In genomic region chr6:97112177-97112576, GRCm38 (mm10) we compare ENCODE assay signal across 27 mouse cellular contexts. TPM values are rescaled to one million over a fixed set of nuclear protein-coding genes. Genes with fewer than 3 reads are reported as not detected.
A peak's percentile ranks its signal among the peaks of the same experiment; 100 is the strongest.
DNase-seq lines count a peak whose midpoint lies in the region; ATAC-seq and TF ChIP-seq lines count a peak whose summit lies in the region.
"Had no signal": no experiment of that assay in that cellular context is flagged by ENCODE, and none has a peak within 500 bp of the region (broad histone marks: within the 10 kb centered on the region; RNA-seq: fewer than 3 reads in every experiment).

No protein-coding gene starts in this region.

- no peak overlapping the region for H3K4me2 ChIP-seq in forebrain, embryonic 13.5 days
- no peak overlapping the region for H3K4me2 ChIP-seq in midbrain, postnatal 0 days (ENCODE audit: low read depth, low read length, poor library complexity, severe bottlenecking)
- no peak overlapping the region for H3K4me2 ChIP-seq in midbrain, embryonic 15.5 days
- H3K4me2 ChIP-seq: embryonic facial prominence, embryonic 15.5 days; heart, embryonic 12.5 days; hindbrain, embryonic 14.5 days; intestine, embryonic 15.5 days; kidney, embryonic 15.5 days; limb, embryonic 13.5 days; midbrain, embryonic 11.5 days; neural tube, embryonic 13.5 days; stomach, embryonic 15.5 days had no signal

- TF ChIP-seq CTCF in midbrain, postnatal 0 days (IDR thresholded peaks at IDR 0.05) = no peak
- no peak for TF ChIP-seq CTCF in layer of hippocampus, adult 2 months (conservative IDR thresholded peaks at IDR 0.05)

- no peaks in the 10 kb centered on the region for H3K36me3 ChIP-seq in forebrain, embryonic 13.5 days (ENCODE audit: poor library complexity, severe bottlenecking)
- H3K36me3 ChIP-seq in forebrain, embryonic 10.5 days (replicated peaks) = 0 out of 2 replicates have a peak, but pooled peaks cover 2% of the 10 kb centered on the region
- peaks cover 2% of the 10 kb centered on the region for H3K36me3 ChIP-seq in midbrain, postnatal 0 days (ENCODE audit: insufficient read depth, low read length)
- no peaks in the 10 kb centered on the region for H3K36me3 ChIP-seq in midbrain, embryonic 15.5 days (replicated peaks)
- H3K36me3 ChIP-seq: intestine, embryonic 15.5 days had no signal

- ATAC-seq in forebrain, embryonic 13.5 days = peak; percentile 76; the same call in 1 of the 2 replicates
- ATAC-seq in midbrain, postnatal 0 days (ENCODE audit: low FRiP score) = no peak
- no peak for ATAC-seq in midbrain, embryonic 15.5 days (replicated peaks)
- ATAC-seq: intestine, embryonic 15.5 days had no signal

- no peak overlapping the region for H3K4me3 ChIP-seq in forebrain, embryonic 13.5 days
- H3K4me3 ChIP-seq in forebrain, embryonic 10.5 days = no peak overlapping the region
- no peak overlapping the region for H3K4me3 ChIP-seq in midbrain, postnatal 0 days (ENCODE audit: low read depth, low read length)
- H3K4me3 ChIP-seq in midbrain, embryonic 15.5 days = no peak overlapping the region
- no peak overlapping the region for H3K4me3 ChIP-seq in layer of hippocampus, adult 2 months
- H3K4me3 ChIP-seq: embryonic facial prominence, embryonic 15.5 days; heart, embryonic 12.5 days; intestine, embryonic 15.5 days; kidney, embryonic 15.5 days; limb, embryonic 13.5 days; neural tube, embryonic 13.5 days; stomach, embryonic 15.5 days had no signal

- no peaks in the 10 kb centered on the region for H3K9me3 ChIP-seq in forebrain, embryonic 13.5 days (replicated peaks)
- H3K9me3 ChIP-seq in forebrain, embryonic 10.5 days = no peaks in the 10 kb centered on the region
- H3K9me3 ChIP-seq in midbrain, postnatal 0 days (ENCODE audit: low read length) = no peaks in the 10 kb centered on the region
- no peaks in the 10 kb centered on the region for H3K9me3 ChIP-seq in midbrain, embryonic 15.5 days
- H3K9me3 ChIP-seq: embryonic facial prominence, embryonic 15.5 days; heart, embryonic 12.5 days; intestine, embryonic 15.5 days; kidney, embryonic 15.5 days; limb, embryonic 13.5 days; neural tube, embryonic 13.5 days; stomach, embryonic 15.5 days had no signal

- no peak overlapping the region for H3K27ac ChIP-seq in forebrain, embryonic 13.5 days
- H3K27ac ChIP-seq in forebrain, embryonic 10.5 days = no peak overlapping the region
- no peak overlapping the region for H3K27ac ChIP-seq in midbrain, postnatal 0 days (ENCODE audit: low read depth, low read length)
- no peak overlapping the region for H3K27ac ChIP-seq in midbrain, embryonic 15.5 days
- no peak overlapping the region for H3K27ac ChIP-seq in layer of hippocampus, adult 2 months
- H3K27ac ChIP-seq: embryonic facial prominence, embryonic 15.5 days; hindbrain, embryonic 14.5 days; intestine, embryonic 15.5 days; kidney, embryonic 15.5 days; limb, embryonic 13.5 days; liver, embryonic 14.5 days; neural tube, embryonic 13.5 days; stomach, embryonic 15.5 days had no signal

- no peak overlapping the region for H3K9ac ChIP-seq in forebrain, embryonic 13.5 days
- H3K9ac ChIP-seq in midbrain, postnatal 0 days (replicated peaks; ENCODE audit: low read length, poor library complexity, severe bottlenecking) = no peak overlapping the region
- no peak overlapping the region for H3K9ac ChIP-seq in midbrain, embryonic 15.5 days
- H3K9ac ChIP-seq: embryonic facial prominence, embryonic 15.5 days; heart, embryonic 12.5 days; hindbrain, embryonic 14.5 days; intestine, embryonic 15.5 days; kidney, embryonic 15.5 days; limb, embryonic 13.5 days; liver, embryonic 14.5 days; neural tube, embryonic 13.5 days; stomach, embryonic 15.5 days had no signal

- no peaks in the 10 kb centered on the region for H3K27me3 ChIP-seq in forebrain, embryonic 13.5 days
- H3K27me3 ChIP-seq in forebrain, embryonic 10.5 days (ENCODE audit: poor library complexity, severe bottlenecking) = no peaks in the 10 kb centered on the region
- no peaks in the 10 kb centered on the region for H3K27me3 ChIP-seq in midbrain, postnatal 0 days (ENCODE audit: insufficient read depth, low read length)
- no peaks in the 10 kb centered on the region for H3K27me3 ChIP-seq in midbrain, embryonic 15.5 days (replicated peaks)
- H3K27me3 ChIP-seq: CH12.LX; embryonic facial prominence, embryonic 15.5 days; heart, embryonic 12.5 days; intestine, embryonic 15.5 days; kidney, embryonic 15.5 days; limb, embryonic 13.5 days; neural tube, embryonic 13.5 days; stomach, embryonic 15.5 days had no signal

- no peaks in the 10 kb centered on the region for H3K4me1 ChIP-seq in forebrain, embryonic 13.5 days
- no peaks in the 10 kb centered on the region for H3K4me1 ChIP-seq in forebrain, embryonic 10.5 days
- no peaks in the 10 kb centered on the region for H3K4me1 ChIP-seq in midbrain, postnatal 0 days (ENCODE audit: insufficient read depth, low read length)
- no peaks in the 10 kb centered on the region for H3K4me1 ChIP-seq in midbrain, embryonic 15.5 days
- H3K4me1 ChIP-seq: embryonic facial prominence, embryonic 15.5 days; heart, embryonic 12.5 days; intestine, embryonic 15.5 days; kidney, embryonic 15.5 days; neural tube, embryonic 13.5 days; stomach, embryonic 15.5 days had no signal

- WGBS in forebrain, embryonic 13.5 days = 89% methylated on average over 8 of the region's 8 CpGs
- 95% methylated on average over 8 of the region's 8 CpGs for WGBS in forebrain, embryonic 10.5 days
- 94% methylated on average over 8 of the region's 8 CpGs for WGBS in midbrain, postnatal 0 days
- 93% methylated on average over 8 of the region's 8 CpGs for WGBS in midbrain, embryonic 15.5 days

- no peak for DNase-seq in forebrain, embryonic 10.5 days (ENCODE audit: extremely low spot score, low spot score)
- peak; percentile 24 for DNase-seq in midbrain, postnatal 0 days (ENCODE audit: low spot score)
- peak; percentile 55 to 57 for DNase-seq in layer of hippocampus, adult 2 months (ENCODE audit: low spot score in 2 of 2)
- no peak for DNase-seq in lung, postnatal 10 days
- no peak for DNase-seq in liver
- DNase-seq: adrenal gland, postnatal 14 days; cerebellum, adult 9-10 months; gastrocnemius, postnatal 10 days; heart, postnatal 14 days; kidney, postnatal 4 days; right cerebral cortex, adult 18-20 months; thymus, adult 18-20 months; thymus, postnatal 4 days had no signal

RNA-seq across cellular contexts. Expression of gene Eogt, which starts 36.8 kb away (rescaled TPM):
- polyA plus RNA-seq in forebrain, embryonic 13.5 days (2015; fragmentation: Nextera tagmentation; extraction: Ambion mirVana) = 5.6 and 7.2 TPM in 2 replicates
- polyA plus RNA-seq in forebrain, embryonic 10.5 days (2016; fragmentation: Nextera tagmentation; extraction: Ambion mirVana) = 9.7 and 9.9 TPM in 2 replicates
- total RNA-seq in midbrain, postnatal 0 days (2014; rRNA removed) = 25.2 and 25.8 TPM in 2 replicates
- 9.9 and 11.7 TPM in 2 replicates for polyA plus RNA-seq in midbrain, postnatal 0 days (2015; fragmentation: Nextera tagmentation; extraction: Ambion mirVana)
- polyA plus RNA-seq in midbrain, embryonic 15.5 days (2015; fragmentation: Nextera tagmentation; extraction: Ambion mirVana) = 13.2 and 13.5 TPM in 2 replicates
- 10 to 100 TPM; 21.3 to 24.0 TPM for total RNA-seq in layer of hippocampus, adult 2 months (2021)

RNA-seq across cellular contexts. Expression of gene Fam19a4, which starts 52.0 kb away (rescaled TPM):
- polyA plus RNA-seq in forebrain, embryonic 13.5 days (2015; fragmentation: Nextera tagmentation; extraction: Ambion mirVana) = 0.52 and 1.1 TPM in 2 replicates
- 0.36 and 0.40 TPM in 2 replicates for polyA plus RNA-seq in forebrain, embryonic 10.5 days (2016; fragmentation: Nextera tagmentation; extraction: Ambion mirVana)
- total RNA-seq in midbrain, postnatal 0 days (2014; rRNA removed) = 4.0 and 5.7 TPM in 2 replicates
- polyA plus RNA-seq in midbrain, postnatal 0 days (2015; fragmentation: Nextera tagmentation; extraction: Ambion mirVana) = 4.6 and 4.8 TPM in 2 replicates
- 6.4 and 6.6 TPM in 2 replicates for polyA plus RNA-seq in midbrain, embryonic 15.5 days (2015; fragmentation: Nextera tagmentation; extraction: Ambion mirVana)
- total RNA-seq in layer of hippocampus, adult 2 months (2021) = not detected
- total RNA-seq: CH12.LX; heart, postnatal 14 days; MEL had no signal

Comparison
In these comparisons a context has a peak if more than half of its experiments do, and no peak if none do; other contexts are left out.
1. DNase-seq: peak in midbrain, postnatal 0 days (single experiment) and layer of hippocampus, adult 2 months (2 of 2); none in forebrain, embryonic 10.5 days (single experiment), lung, postnatal 10 days (single experiment) and liver (single experiment).